8 mouse cellular contexts compared by ENCODE assay signal in genomic region chrX:166479365-166479983, GRCm38 (mm10). TPM values are rescaled to one million over a fixed set of nuclear protein-coding genes. Genes with fewer than 3 reads are reported as not detected.
A peak's percentile ranks its signal among the peaks of the same experiment; 100 is the strongest.
DNase-seq lines count a peak whose midpoint lies in the region; ATAC-seq and TF ChIP-seq lines count a peak whose summit lies in the region.

TSS of gene Rab9 (minus strand) at chrX:166479867.

- H3K4me1 ChIP-seq in cortical plate, adult 2 months (ENCODE audit: control insufficient read depth, insufficient read depth, low read length): no peaks in the 10 kb centered on the region

- no peak for TF ChIP-seq CTCF in cortical plate, adult 2 months (IDR thresholded peaks at IDR 0.05; ENCODE audit: extremely low read depth, insufficient read depth, low read length)

- peak within 1 kb of the TSS; percentile 4; the same call in 1 of the 2 replicates for H3K27ac ChIP-seq in cortical plate, adult 2 months (ENCODE audit: insufficient read depth, low read length)

- intact Hi-C loops in left cerebral cortex, postnatal 10 days (cut with DNase I): no loop called here

- DNase-seq in gastrocnemius, postnatal 10 days: peak; percentile 90
- DNase-seq in induced T-regulatory cell, adult 2 months (ENCODE audit: low read depth): peak; percentile 91
- peak; percentile 82 to 96 for DNase-seq in left cerebral cortex, postnatal 10 days (ENCODE audit: extremely low spot score in 1 of 2, low spot score in 2 of 2)
- DNase-seq in right cerebral cortex, postnatal 25 days: peak; percentile 87
- peak; percentile 88 to 92 for DNase-seq in urinary bladder, postnatal 4 days (ENCODE audit: low spot score in 2 of 2)

- peak; percentile 92 for ATAC-seq in activated CD4-positive, CD25-positive, alpha-beta regulatory T cell, adult 4 months
- ATAC-seq in megakaryocyte-erythroid progenitor cell, adult 5-6 weeks (replicated peaks; ENCODE audit: low FRiP score, low TSS enrichment, poor library complexity, severe bottlenecking): peak; percentile 99

- H3K4me3 ChIP-seq in cortical plate, adult 2 months (ENCODE audit: insufficient read depth, low read length): peak within 1 kb of the TSS; percentile 65

- peak; percentile 49; the same call in 1 of the 2 replicates for TF ChIP-seq POLR2A in cortical plate, adult 2 months (IDR thresholded peaks at IDR 0.05; ENCODE audit: extremely low read depth, insufficient read depth, low read length)

RNA-seq across cellular contexts. Expression of gene Rab9, which starts in this region (rescaled TPM):
- polyA plus RNA-seq in activated CD4-positive, CD25-positive, alpha-beta regulatory T cell, adult 4 months (2017; shearing (Covaris generic)): 10 to 100 TPM; 40.8 to 42.2 TPM
- polyA plus RNA-seq in cortical plate, adult 2 months (2012; rRNA removed): 33.4 and 34.2 TPM in 2 replicates
- 10 to 100 TPM; 20.2 to 20.4 TPM for total RNA-seq in gastrocnemius, postnatal 10 days (2021)
- total RNA-seq in left cerebral cortex, postnatal 10 days (2021): 10 to 100 TPM; 36.6 to 39.2 TPM
- 25.8 and 29.6 TPM in 2 replicates for total RNA-seq in megakaryocyte-erythroid progenitor cell, adult 5-6 weeks (2014; fragmentation: Nextera tagmentation)
- total RNA-seq in megakaryocyte-erythroid progenitor cell, adult 5-6 weeks (2017): 76.1 and 77.4 TPM in 2 replicates

Comparison
In these comparisons a context has a peak if more than half of its experiments do, and no peak if none do; other contexts are left out.
1. Peak in every context shown above with its lines: DNase-seq, ATAC-seq, H3K4me3 ChIP-seq and H3K27ac ChIP-seq.